Mouse (Mus musculus): Measurements from ENCODE around the gene Disp1.

GRCm38 (mm10) chr1:183142566-183142965 is 78.8 kb downstream of the Disp1 start:
- TF ChIP-seq POLR2A (IDR thresholded peaks at IDR 0.05; ENCODE audit: extremely low read depth, insufficient read depth, low read length) (no peak), CTCF (IDR thresholded peaks at IDR 0.05; ENCODE audit: low read depth, low read length) (no peak)
